Mouse (Mus musculus) heart, postnatal 0 days (tissue): ENCODE data around the gene Tex2. TPM values are rescaled to one million over a fixed set of nuclear protein-coding genes. Genes with fewer than 3 reads are reported as not detected.

ENCODE experiments used
- ATAC-seq: fragments of 200-750 bp; cut with Nextera tagmentation; 2 replicates; pipeline ENCODE4 v1.8.0; 2017; ENCODE audit warnings: low read depth, moderate number of reproducible peaks, moderate library complexity; ENCODE audit not compliant: insufficient read depth
- DNase-seq: peaks from one replicate; pipeline ENCODE4 v3.0.0-alpha.2; 2016; ENCODE audit warnings: low spot score
- H3K27ac ChIP-seq: fragments of 300-500 bp; sonication (generic); 2 replicates; pipeline ENCODE4 v1.5.1; 2014; ENCODE audit warnings: low read depth, mild to moderate bottlenecking
- H3K27me3 ChIP-seq: fragments of 300-500 bp; sonication (generic); 2 replicates; pipeline ENCODE4 v1.6.1; 2014; ENCODE audit warnings: low read length, mixed read lengths; ENCODE audit not compliant: control insufficient read depth, insufficient read depth
- H3K36me3 ChIP-seq: fragments of 300-500 bp; sonication (generic); replicated peaks from 2 replicates; pipeline ENCODE4 v1.6.1; 2014; ENCODE audit warnings: low read length, mixed read lengths; ENCODE audit not compliant: control insufficient read depth, insufficient read depth
- H3K4me1 ChIP-seq: fragments of 300-500 bp; sonication (generic); 2 replicates; pipeline ENCODE4 v1.6.1; 2014; ENCODE audit warnings: antibody characterized with exemption; ENCODE audit not compliant: control insufficient read depth, insufficient read depth
- H3K4me2 ChIP-seq: fragments of 300-500 bp; sonication (generic); 2 replicates; pipeline ENCODE4 v1.6.1; 2014; ENCODE audit warnings: low read depth, mild to moderate bottlenecking, low read length, moderate library complexity
- H3K4me3 ChIP-seq: fragments of 300-500 bp; sonication (generic); 2 replicates; pipeline ENCODE4 v1.5.1; 2014; ENCODE audit warnings: low read depth, low read length
- H3K9ac ChIP-seq: fragments of 300-500 bp; sonication (generic); replicated peaks from 2 replicates; pipeline ENCODE4 v1.6.1; 2014; ENCODE audit warnings: low read depth, low read length, mixed read lengths
- H3K9me3 ChIP-seq: fragments of 300-500 bp; sonication (generic); replicated peaks from 2 replicates; pipeline ENCODE4 v1.6.1; 2016; ENCODE audit warnings: low read length; ENCODE audit not compliant: control insufficient read depth
- CTCF ChIP-seq: IDR thresholded peaks from 2 replicates; pipeline ENCODE4 v1.5.1; 2016; ENCODE audit warnings: antibody characterized with exemption, control low read depth, low read depth
- EP300 ChIP-seq: IDR thresholded peaks from 2 replicates; pipeline ENCODE4 v1.6.1; 2016; ENCODE audit warnings: antibody characterized with exemption, low read depth
- WGBS: fragments of 180-500 bp; shearing (Covaris S2); extraction: QIAGEN DNeasy Blood & Tissue Kit; methylation state at CpG from one replicate; pipeline ENCODE4 v1.1.7; 2014; 5-methylcytosine and 5-hydroxymethylcytosine counted together
- polyA plus RNA-seq: library from polyadenylated mRNA; unstranded; fragments of >200 nt; fragmentation: Nextera tagmentation; extraction: Ambion mirVana; gene quantifications from 2 replicates; pipeline ENCODE4 v1.2.1, GENCODE M21; 2015
- total RNA-seq: library from RNA; depleted of rRNA; stranded (reverse); fragments of >200 nt; gene quantifications from 2 replicates; pipeline ENCODE4 v1.2.3, GENCODE M21; 2014; ENCODE audit warnings: low replicate concordance

The Tex2 gene
- total and polyA plus RNA-seq, 2 experiments from 2014 or later = 14.0 to 37.4 TPM

GRCm38 (mm10) chr11:106479619-106480529 lies 133.3 kb downstream of the Tex2 start:
- Histone ChIP-seq H3K4me1 (no peaks in the 10 kb centered on the region; the same call in 1 of the 2 replicates), H3K9me3 (no peaks in the 10 kb centered on the region), H3K4me2 (no peak overlapping the region), H3K27me3 (no peaks in the 10 kb centered on the region), H3K27ac (no peak overlapping the region), H3K9ac (no peak overlapping the region), H3K36me3 (no peaks in the 10 kb centered on the region), H3K4me3 (no peak overlapping the region)
- DNase-seq (no peak), ATAC-seq (no peak)
- TF ChIP-seq CTCF (no peak), EP300 (no peak)
- WGBS = 75% methylated on average over 9 of the region's 9 CpGs

- TF ChIP-seq EP300 = no peak
- TF ChIP-seq CTCF = no peak
- H3K9me3 ChIP-seq = no peaks in the 10 kb centered on the region
- H3K36me3 ChIP-seq = no peaks in the 10 kb centered on the region
- no peak overlapping the region for H3K4me3 ChIP-seq
- no peak overlapping the region for H3K27ac ChIP-seq
- no peaks in the 10 kb centered on the region; the same call in 1 of the 2 replicates for H3K4me1 ChIP-seq
- no peak overlapping the region for H3K9ac ChIP-seq
- DNase-seq (no peak), ATAC-seq (no peak)
- 62% methylated on average over 1 of the region's 1 CpGs for WGBS
- H3K27me3 ChIP-seq = no peaks in the 10 kb centered on the region
- no peak overlapping the region for H3K4me2 ChIP-seq
Observed at GRCm38 (mm10) chr11:106478745-106479144, 134.5 kb downstream of the Tex2 start.

- H3K36me3 ChIP-seq = no peaks in the 10 kb centered on the region
- no peak overlapping the region for H3K4me2 ChIP-seq
- H3K4me3 ChIP-seq = no peak overlapping the region
- no peaks in the 10 kb centered on the region; the same call in 1 of the 2 replicates for H3K4me1 ChIP-seq
- no peak overlapping the region for H3K9ac ChIP-seq
- H3K27me3 ChIP-seq = no peaks in the 10 kb centered on the region
- DNase-seq = no peak
- TF ChIP-seq EP300 (no peak), CTCF (no peak)
- H3K9me3 ChIP-seq = no peaks in the 10 kb centered on the region
- no peak for ATAC-seq
- no peak overlapping the region for H3K27ac ChIP-seq
- WGBS = 85% methylated on average over 4 of the region's 4 CpGs
Observed at GRCm38 (mm10) chr11:106477505-106478160, 135.6 kb downstream of the Tex2 start.

- Histone ChIP-seq H3K9ac (no peak overlapping the region), H3K36me3 (no peaks in the 10 kb centered on the region), H3K27ac (no peak overlapping the region), H3K4me3 (no peak overlapping the region), H3K27me3 (no peaks in the 10 kb centered on the region), H3K9me3 (no peaks in the 10 kb centered on the region), H3K4me1 (no peaks in the 10 kb centered on the region), H3K4me2 (no peak overlapping the region)
- TF ChIP-seq CTCF (no peak), EP300 (no peak)
- ATAC-seq (no peak), DNase-seq (no peak)
- WGBS = 55% methylated on average over 1 of the region's 1 CpGs
Observed at GRCm38 (mm10) chr11:106475309-106475708, 137.9 kb downstream of the Tex2 start.

GRCm38 (mm10) chr11:106471629-106472028 lies 141.6 kb downstream of the Tex2 start:
- Histone ChIP-seq H3K9ac (no peak overlapping the region), H3K27me3 (no peaks in the 10 kb centered on the region), H3K27ac (no peak overlapping the region), H3K4me3 (no peak overlapping the region), H3K9me3 (no peaks in the 10 kb centered on the region), H3K4me1 (no peaks in the 10 kb centered on the region), H3K36me3 (no peaks in the 10 kb centered on the region), H3K4me2 (no peak overlapping the region)
- ATAC-seq = no peak
- no peak for DNase-seq
- TF ChIP-seq EP300 (no peak), CTCF (no peak)
- WGBS = 100% methylated on average over 1 of the region's 1 CpGs
